Mouse (Mus musculus) bone marrow, adult 2 months (tissue): ENCODE results near the gene Spats2. TPM values are rescaled to one million over a fixed set of nuclear protein-coding genes. Genes with fewer than 3 reads are reported as not detected.
A peak's percentile ranks its signal among the peaks of the same experiment; 100 is the strongest.
"Not testable (repeated sequence)": the region's sequence is repeated elsewhere in the genome, so short reads cannot be mapped to it uniquely, and the experiment has no call there.

ENCODE experiments used
- H3K27ac ChIP-seq: fragments of 200-500 bp; 2 replicates; pipeline ENCODE4 v1.5.1; 2012; ENCODE audit warnings: low read depth, mild to moderate bottlenecking, control low read depth, inconsistent platforms, low read length; ENCODE audit not compliant: control insufficient read depth, poor library complexity, insufficient read depth
- H3K4me1 ChIP-seq: fragments of 200-500 bp; 2 replicates; pipeline ENCODE4 v1.6.1; 2011; ENCODE audit warnings: low read length; ENCODE audit not compliant: control insufficient read depth, insufficient read depth
- H3K4me3 ChIP-seq: fragments of 200-500 bp; replicated peaks from 2 replicates; pipeline ENCODE3; 2011; ENCODE audit warnings: mild to moderate bottlenecking, low read depth, low read length, control low read depth; ENCODE audit not compliant: control insufficient read depth
- CTCF ChIP-seq: fragments of 200-500 bp; IDR thresholded peaks from 2 replicates; pipeline ENCODE4 v1.5.1; 2011; ENCODE audit warnings: low read length, control low read depth; ENCODE audit not compliant: control insufficient read depth, insufficient read depth
- POLR2A ChIP-seq: fragments of 200-500 bp; IDR thresholded peaks from 2 replicates; pipeline ENCODE4 v1.6.1; 2011; ENCODE audit warnings: low read depth, mild to moderate bottlenecking, control low read depth, low read length, borderline replicate concordance; ENCODE audit not compliant: control insufficient read depth
- WGBS: fragments of 180-500 bp; shearing (Covaris S2); methylation state at CpG from one replicate; pipeline ENCODE4 v1.1.7; 2018; 5-methylcytosine and 5-hydroxymethylcytosine counted together
- polyA plus RNA-seq: library from polyadenylated mRNA; stranded (reverse); fragments of >200 nt; gene quantifications from 2 replicates; pipeline ENCODE4 v1.2.4, GENCODE M21; 2011; ENCODE audit warnings: low replicate concordance; ENCODE audit not compliant: missing spikeins, insufficient read depth, insufficient read length

Gene Spats2
- polyA plus RNA-seq, 1 experiment: 2.5 TPM

DNA sequence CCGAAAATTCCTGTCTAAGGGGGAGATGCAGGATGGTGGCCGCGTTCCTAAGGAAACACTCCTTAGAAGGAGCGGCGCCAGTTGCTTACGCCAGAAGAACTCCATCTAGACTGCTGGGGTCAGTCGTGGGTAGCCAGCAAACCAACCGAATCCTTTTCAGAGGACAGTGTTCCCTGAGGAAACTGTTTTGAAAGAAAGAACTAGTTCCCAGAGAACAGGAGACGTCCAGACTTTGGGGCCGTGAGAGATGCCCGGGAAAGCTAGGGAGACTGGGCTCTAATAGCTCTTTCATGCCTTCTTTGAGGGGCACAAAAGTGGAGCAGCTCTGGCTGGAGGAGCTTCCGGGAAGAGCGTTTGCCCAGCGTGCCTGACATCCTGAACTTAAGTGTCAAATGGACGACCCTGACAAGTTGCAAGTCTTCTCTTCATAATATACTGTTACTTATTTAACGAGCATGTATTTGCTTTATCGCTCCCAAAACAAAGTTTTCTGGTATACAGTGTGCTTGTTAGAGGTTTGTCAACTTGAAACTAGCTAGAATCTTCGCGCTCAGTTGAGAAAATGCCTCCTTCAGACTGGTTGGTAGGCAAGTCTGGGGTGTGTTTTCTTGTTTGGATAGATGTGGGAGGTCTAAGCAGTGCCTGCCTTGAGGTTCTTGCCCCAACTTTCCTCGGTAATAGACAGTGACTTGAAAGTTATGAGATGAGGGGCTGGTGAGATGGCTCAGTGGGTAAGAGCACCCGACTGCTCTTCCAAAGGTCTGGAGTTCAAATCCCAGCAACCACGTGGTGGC lies 126.9 kb downstream of the Spats2 start:
- Histone ChIP-seq H3K4me1 (peaks cover 3% of the 10 kb centered on the region; the same call in 1 of the 2 replicates), H3K27ac (peak overlapping the region; percentile 96), H3K4me3 (peak overlapping the region; percentile 96)
- 3% methylated on average over 22 of the region's 22 CpGs for WGBS
- TF ChIP-seq CTCF (no peak), POLR2A (no peak)

DNA sequence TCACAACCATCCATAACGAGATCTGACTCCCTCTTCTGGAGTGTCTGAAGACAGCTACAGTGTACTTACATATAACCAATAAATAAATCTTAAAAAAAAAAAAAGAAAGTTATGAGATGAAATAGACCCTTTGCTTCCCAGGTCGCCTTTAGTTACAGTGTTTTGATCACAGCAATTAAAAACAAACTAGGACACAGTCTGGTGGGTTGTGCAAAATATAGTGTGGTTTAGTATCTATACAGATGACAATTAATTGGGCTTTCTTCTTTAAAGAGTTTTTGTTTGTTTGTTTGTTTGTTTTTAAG lies 127.4 kb downstream of the Spats2 start:
- H3K4me3 ChIP-seq, H3K4me1 ChIP-seq, H3K27ac ChIP-seq: not testable (repeated sequence)
- 41% methylated on average over 2 of the region's 2 CpGs for WGBS

DNA sequence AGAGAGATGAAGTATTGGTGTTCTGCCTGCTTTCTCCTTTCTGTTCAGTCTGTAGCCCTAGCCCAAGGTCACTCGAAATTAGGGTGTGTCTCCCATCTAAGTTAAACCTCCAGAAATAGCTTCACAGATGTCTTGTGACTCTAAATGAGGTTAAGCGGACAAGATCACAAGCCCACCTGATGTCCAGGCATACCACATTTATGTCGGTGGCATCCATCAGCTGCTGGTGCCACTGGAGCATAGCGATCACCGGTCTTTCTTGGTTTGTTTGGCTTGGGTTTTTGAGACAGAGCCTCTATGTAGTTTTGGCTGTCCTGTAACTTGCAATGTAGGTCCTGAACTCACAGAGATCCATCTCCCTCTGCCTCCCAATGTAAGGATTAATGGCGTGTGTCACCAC lies 128.1 kb downstream of the Spats2 start:
- 78% methylated on average over 6 of the region's 6 CpGs for WGBS
- no peak overlapping the region for H3K4me3 ChIP-seq
- H3K4me1 ChIP-seq: peaks cover 3% of the 10 kb centered on the region; the same call in 1 of the 2 replicates
- H3K27ac ChIP-seq: peak overlapping the region; percentile 70; the same call in 1 of the 2 replicates
- TF ChIP-seq POLR2A (no peak), CTCF (no peak)

DNA sequence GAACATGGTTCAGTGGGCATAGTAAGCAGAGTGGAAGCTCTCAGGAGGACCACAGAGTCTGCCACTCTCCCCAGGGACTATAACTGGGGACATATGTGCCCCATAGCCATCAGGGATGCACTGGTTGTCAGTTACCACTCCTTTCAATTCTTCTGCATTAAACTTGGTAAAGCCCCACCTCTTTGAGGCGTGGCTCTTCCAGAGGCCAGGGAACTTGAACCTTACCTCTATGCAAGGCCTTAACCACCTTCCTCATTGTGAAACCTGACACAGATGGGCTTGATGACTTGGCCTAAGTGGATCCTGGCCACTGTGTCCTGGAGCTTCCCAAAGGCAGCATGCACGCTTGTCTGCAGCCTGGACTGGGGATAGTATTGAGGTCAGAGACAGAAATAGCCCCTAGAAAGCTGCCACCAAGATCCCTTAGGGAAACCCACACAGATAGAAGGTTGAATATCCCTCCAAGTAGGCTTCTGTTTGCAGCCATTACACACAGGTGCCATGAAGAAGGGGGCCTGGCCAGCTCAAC lies 128.8 kb downstream of the Spats2 start:
- peak overlapping the region; percentile 71; the same call in 1 of the 2 replicates for H3K27ac ChIP-seq

DNA sequence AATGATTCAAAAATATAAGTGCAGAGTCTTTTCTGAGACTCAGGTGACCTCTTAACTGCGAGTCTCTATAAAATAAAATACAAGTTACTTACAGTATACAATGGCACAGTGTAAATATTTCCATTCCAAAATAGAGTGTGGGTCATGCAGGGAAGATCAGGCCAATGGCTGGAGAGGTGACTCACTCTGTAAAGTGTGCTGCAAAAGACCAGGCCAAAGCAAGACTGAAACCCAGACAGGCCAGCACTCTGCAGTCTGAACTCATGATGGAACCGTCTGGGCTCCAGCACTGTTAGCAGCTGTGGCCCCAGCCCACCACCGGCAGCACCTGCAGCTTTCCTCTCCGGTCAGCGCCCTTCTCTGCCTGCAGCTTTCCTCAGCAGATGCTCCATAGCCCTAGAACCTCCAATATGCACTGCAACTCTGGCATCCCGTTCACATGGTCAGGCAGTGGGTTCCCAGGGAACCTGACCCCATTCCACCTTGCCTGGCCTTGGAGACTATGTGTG lies 129.6 kb downstream of the Spats2 start:
- TF ChIP-seq POLR2A (no peak), CTCF (no peak)
- Histone ChIP-seq H3K4me1 (peaks cover 3% of the 10 kb centered on the region; the same call in 1 of the 2 replicates), H3K27ac (peak overlapping the region; percentile 51), H3K4me3 (no peak overlapping the region)
- 79% methylated on average over 6 of the region's 6 CpGs for WGBS

More for the DNA sequence above, 128.8 kb downstream of the Spats2 start:
- no peak for TF ChIP-seq POLR2A
- no peak for TF ChIP-seq CTCF
- Histone ChIP-seq H3K4me3 (no peak overlapping the region), H3K4me1 (peaks cover 3% of the 10 kb centered on the region; the same call in 1 of the 2 replicates)
- 57% methylated on average over 2 of the region's 2 CpGs for WGBS

DNA sequence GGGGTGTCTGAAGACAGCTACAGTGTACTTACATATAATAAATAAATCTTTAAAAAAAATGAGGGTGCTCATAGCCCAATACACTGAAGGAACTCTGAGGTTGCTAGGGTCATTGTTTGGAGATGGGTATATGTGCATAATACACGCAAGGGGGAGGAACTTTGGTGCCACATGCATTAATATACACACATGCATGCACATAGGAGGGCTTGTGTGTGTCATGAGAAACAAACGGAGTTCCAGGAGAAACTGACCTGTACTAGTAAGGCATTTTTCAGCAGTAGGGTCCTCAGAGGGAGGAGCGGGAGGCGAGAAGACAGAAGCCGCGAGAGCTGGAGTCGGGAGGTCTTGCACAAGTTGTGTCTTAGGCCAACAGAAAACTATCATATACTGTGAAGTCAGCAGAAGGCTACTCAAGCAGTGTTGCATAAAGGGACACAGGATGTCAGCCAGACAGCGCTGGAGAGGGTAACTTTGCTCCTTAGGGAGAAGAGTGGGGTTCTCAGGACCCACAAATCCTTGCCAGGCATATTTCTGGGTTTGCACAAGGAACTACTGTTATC lies 133.5 kb downstream of the Spats2 start:
- TF ChIP-seq POLR2A: no peak
- TF ChIP-seq CTCF: no peak
- peaks cover 5% of the 10 kb centered on the region; the same call in 1 of the 2 replicates for H3K4me1 ChIP-seq
- WGBS: 52% methylated on average over 8 of the region's 8 CpGs
- H3K27ac ChIP-seq: no peak overlapping the region
- H3K4me3 ChIP-seq: no peak overlapping the region

DNA sequence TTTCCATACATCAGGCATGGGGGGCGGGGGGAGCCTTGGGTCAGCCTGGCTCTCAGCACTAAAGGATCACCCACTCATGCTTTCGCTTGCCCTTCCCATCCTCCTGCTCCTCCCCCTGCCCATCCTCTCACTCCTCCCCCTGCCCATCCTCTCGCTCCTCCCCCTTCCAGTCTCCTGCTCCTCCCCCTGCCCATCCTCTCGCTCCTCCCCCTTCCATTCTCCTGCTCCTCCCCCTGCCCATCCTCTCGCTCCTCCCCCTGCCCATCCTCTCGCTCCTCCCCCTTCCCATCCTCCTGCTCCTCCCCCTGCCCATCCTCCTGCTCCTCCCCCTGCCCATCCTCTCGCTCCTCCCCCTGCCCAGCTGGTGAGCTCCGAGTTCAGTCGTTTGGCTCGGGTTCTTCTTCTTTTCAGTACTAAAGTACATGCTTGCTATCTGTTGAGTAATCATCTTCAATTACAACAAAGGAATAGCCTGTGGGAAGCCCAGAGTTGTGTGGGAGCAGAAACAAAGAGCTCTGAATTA lies 134.1 kb downstream of the Spats2 start:
- H3K27ac ChIP-seq: no peak overlapping the region

DNA sequence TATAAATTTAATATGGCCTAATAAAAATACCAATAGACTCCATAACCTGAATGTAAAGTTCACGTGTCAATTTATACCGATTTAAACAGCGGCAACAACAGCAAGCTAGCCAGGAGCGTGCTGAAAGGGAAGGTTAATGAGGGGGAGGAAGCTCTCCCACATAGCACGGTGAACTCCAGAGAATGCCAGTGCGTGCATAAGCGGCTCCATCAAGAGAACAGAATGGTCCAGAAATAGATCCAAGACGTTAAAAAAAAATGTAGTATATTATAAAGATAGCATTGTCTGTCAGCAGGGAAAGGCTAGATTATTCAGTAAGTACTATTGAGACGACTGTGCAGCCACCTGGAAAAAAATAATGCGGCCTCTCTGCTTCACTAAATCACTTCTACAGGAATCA lies 137.0 kb downstream of the Spats2 start:
- Histone ChIP-seq H3K4me3 (no peak overlapping the region), H3K27ac (no peak overlapping the region), H3K4me1 (peaks cover 3% of the 10 kb centered on the region; the same call in 1 of the 2 replicates)
- WGBS: 83% methylated on average over 10 of the region's 10 CpGs
- TF ChIP-seq CTCF (no peak), POLR2A (no peak)

More for the DNA sequence above, 134.1 kb downstream of the Spats2 start:
- WGBS: 5% methylated on average over 7 of the region's 10 CpGs
- no peak for TF ChIP-seq CTCF
- Histone ChIP-seq H3K4me1 (peaks cover 3% of the 10 kb centered on the region; the same call in 1 of the 2 replicates), H3K4me3 (no peak overlapping the region)

Other genes with a start within 250 kb of the Spats2 start
- gene Rhebl1, start 231.4 kb upstream of the Spats2 start, polyA plus RNA-seq: 9.6 and 9.8 TPM in 2 replicates
- gene Dhh, start 227.4 kb upstream of the Spats2 start, polyA plus RNA-seq: 0.60 TPM in 1 of 2 replicates, not detected in the other
- gene Lmbr1l, start 207.7 kb upstream of the Spats2 start, polyA plus RNA-seq: 32.7 and 73.3 TPM in 2 replicates
- gene Tuba1b, start 191.4 kb upstream of the Spats2 start, polyA plus RNA-seq: 812 and 942 TPM in 2 replicates
- not detected in 2 replicates for gene Gm49450, start 172.4 kb upstream of the Spats2 start, polyA plus RNA-seq
- gene Tuba1a, start 172.2 kb upstream of the Spats2 start, polyA plus RNA-seq: 22.2 and 97.6 TPM in 2 replicates
- 168 and 176 TPM in 2 replicates for gene Tuba1c, start 96.0 kb upstream of the Spats2 start, polyA plus RNA-seq
- gene Prph, start 70.7 kb upstream of the Spats2 start, polyA plus RNA-seq: not detected in 2 replicates
- 94.5 and 103 TPM in 2 replicates for gene Troap, start 51.3 kb upstream of the Spats2 start, polyA plus RNA-seq
- gene C1ql4, start 38.1 kb upstream of the Spats2 start, polyA plus RNA-seq: 0.66 and 2.4 TPM in 2 replicates
- gene Dnajc22, start 32.7 kb upstream of the Spats2 start, polyA plus RNA-seq: 1.6 TPM in 1 of 2 replicates, not detected in the other
- 0.47 TPM in 1 of 2 replicates, not detected in the other for gene Kcnh3, start 98.9 kb downstream of the Spats2 start, polyA plus RNA-seq
- 31.9 and 39.0 TPM in 2 replicates for gene Mcrs1, start 126.0 kb downstream of the Spats2 start, polyA plus RNA-seq
- gene Prpf40b, start 169.2 kb downstream of the Spats2 start, polyA plus RNA-seq: 7.9 and 16.0 TPM in 2 replicates
- gene Fam186b, start 170.0 kb downstream of the Spats2 start, polyA plus RNA-seq: not detected in 2 replicates
- 13.0 and 17.7 TPM in 2 replicates for gene Fmnl3, start 244.6 kb downstream of the Spats2 start, polyA plus RNA-seq